In genomic region chr1:90153787-90154186, GRCm38 (mm10) we compare ENCODE assay signal across 9 mouse cellular contexts. TPM values are rescaled to one million over a fixed set of nuclear protein-coding genes. Genes with fewer than 3 reads are reported as not detected.
DNase-seq lines count a peak whose midpoint lies in the region; ATAC-seq and TF ChIP-seq lines count a peak whose summit lies in the region.
"Had no signal": no experiment of that assay in that cellular context is flagged by ENCODE, and none has a peak within 500 bp of the region (broad histone marks: within the 10 kb centered on the region; RNA-seq: fewer than 3 reads in every experiment).

No protein-coding gene starts in this region.

- no peaks in the 10 kb centered on the region for H3K36me3 ChIP-seq in kidney, postnatal 0 days (ENCODE audit: insufficient read depth, low read length)
- no peaks in the 10 kb centered on the region for H3K36me3 ChIP-seq in forebrain, embryonic 10.5 days (replicated peaks)
- H3K36me3 ChIP-seq in intestine, embryonic 16.5 days (ENCODE audit: control insufficient read depth, insufficient read depth, low read length) = no peaks in the 10 kb centered on the region
- H3K36me3 ChIP-seq in neural tube, embryonic 13.5 days = no peaks in the 10 kb centered on the region

- H3K4me2 ChIP-seq in kidney, postnatal 0 days (ENCODE audit: low read length) = peak overlapping the region; percentile 46
- H3K4me2 ChIP-seq in intestine, embryonic 16.5 days (ENCODE audit: low read depth, low read length) = peak overlapping the region; percentile 47
- peak overlapping the region; percentile 43 for H3K4me2 ChIP-seq in neural tube, embryonic 13.5 days

- no peaks in the 10 kb centered on the region for H3K27me3 ChIP-seq in kidney, postnatal 0 days (ENCODE audit: insufficient read depth, low read length)
- H3K27me3 ChIP-seq in forebrain, embryonic 10.5 days (ENCODE audit: poor library complexity, severe bottlenecking) = 0 out of 2 replicates have a peak, but pooled peaks cover 25% of the 10 kb centered on the region
- H3K27me3 ChIP-seq in intestine, embryonic 16.5 days (replicated peaks; ENCODE audit: control insufficient read depth, insufficient read depth, low read length) = no peaks in the 10 kb centered on the region
- H3K27me3 ChIP-seq in neural tube, embryonic 13.5 days = peaks cover 7% of the 10 kb centered on the region; the same call in 1 of the 2 replicates

- H3K9ac ChIP-seq in kidney, postnatal 0 days (ENCODE audit: low read depth, low read length) = no peak overlapping the region
- H3K9ac ChIP-seq in intestine, embryonic 16.5 days (ENCODE audit: low read depth, low read length) = peak overlapping the region; percentile 12; the same call in 1 of the 2 replicates
- H3K9ac ChIP-seq in neural tube, embryonic 13.5 days = no peak overlapping the region

- intact Hi-C loops in gastrocnemius, postnatal 36 days (cut with DNase I) = no loop called here

- H3K9me3 ChIP-seq in kidney, postnatal 0 days (replicated peaks; ENCODE audit: low read length) = no peaks in the 10 kb centered on the region
- no peaks in the 10 kb centered on the region for H3K9me3 ChIP-seq in forebrain, embryonic 10.5 days
- no peaks in the 10 kb centered on the region for H3K9me3 ChIP-seq in intestine, embryonic 16.5 days (ENCODE audit: control insufficient read depth, low read length)
- H3K9me3 ChIP-seq in neural tube, embryonic 13.5 days = peaks cover 6% of the 10 kb centered on the region; the same call in 1 of the 2 replicates

- no peak overlapping the region for H3K27ac ChIP-seq in kidney, postnatal 0 days
- H3K27ac ChIP-seq in forebrain, embryonic 10.5 days = peak overlapping the region; percentile 85
- peak overlapping the region; percentile 46; the same call in 1 of the 2 replicates for H3K27ac ChIP-seq in intestine, embryonic 16.5 days (ENCODE audit: low read length)
- H3K27ac ChIP-seq in neural tube, embryonic 13.5 days (replicated peaks) = peak overlapping the region; percentile 19; the same call in 1 of the 2 replicates

- peaks cover 13% of the 10 kb centered on the region for H3K4me1 ChIP-seq in kidney, postnatal 0 days (replicated peaks; ENCODE audit: insufficient read depth, low read length)
- H3K4me1 ChIP-seq in forebrain, embryonic 10.5 days = peaks cover 26% of the 10 kb centered on the region
- peaks cover 17% of the 10 kb centered on the region for H3K4me1 ChIP-seq in intestine, embryonic 16.5 days (ENCODE audit: control insufficient read depth, insufficient read depth, low read length)
- H3K4me1 ChIP-seq in neural tube, embryonic 13.5 days (replicated peaks) = peaks cover 21% of the 10 kb centered on the region

- WGBS in kidney, postnatal 0 days = 13% methylated on average over 6 of the region's 6 CpGs
- 16% methylated on average over 6 of the region's 6 CpGs for WGBS in forebrain, embryonic 10.5 days
- WGBS in intestine, embryonic 16.5 days = 17% methylated on average over 6 of the region's 6 CpGs
- WGBS in neural tube, embryonic 13.5 days = 8% methylated on average over 6 of the region's 6 CpGs

- DNase-seq in kidney, postnatal 0 days (ENCODE audit: low spot score) = no peak
- DNase-seq in kidney, postnatal 25 days = no peak
- DNase-seq in forebrain, embryonic 10.5 days (ENCODE audit: extremely low spot score, low spot score) = no peak
- no peak for DNase-seq in thymus, postnatal 10 days (ENCODE audit: low spot score in 2 of 2)
- no peak for DNase-seq in gastrocnemius, postnatal 36 days
- DNase-seq in frontal cortex, postnatal 10 days (ENCODE audit: low spot score in 2 of 2) = no peak

- ATAC-seq in kidney, postnatal 0 days (replicated peaks; ENCODE audit: low FRiP score, low read depth) = no peak
- ATAC-seq in intestine, embryonic 16.5 days = peak; percentile 21; the same call in 1 of the 2 replicates
- ATAC-seq in neural tube, embryonic 13.5 days (ENCODE audit: low read depth) = peak; percentile 24; the same call in 1 of the 2 replicates

- no peak for TF ChIP-seq CTCF in kidney, postnatal 0 days (IDR thresholded peaks at IDR 0.05; ENCODE audit: low read depth)

- H3K4me3 ChIP-seq in kidney, postnatal 0 days (replicated peaks; ENCODE audit: low read depth, low read length) = 0 out of 2 replicates have a peak overlapping the region, but pooled peaks have one; percentile 7
- peak overlapping the region; percentile 42 for H3K4me3 ChIP-seq in forebrain, embryonic 10.5 days
- no peak overlapping the region for H3K4me3 ChIP-seq in intestine, embryonic 16.5 days (ENCODE audit: low read length)
- H3K4me3 ChIP-seq in neural tube, embryonic 13.5 days = 0 out of 2 replicates have a peak overlapping the region, but pooled peaks have one; percentile 20
- H3K4me3 ChIP-seq: erythroblast, embryonic 14.5 days had no signal

RNA-seq across cellular contexts. Expression of gene Iqca, which starts 0.6 kb away (rescaled TPM):
- polyA plus RNA-seq in kidney, postnatal 0 days (2015; fragmentation: Nextera tagmentation; extraction: Ambion mirVana) = 0.09 TPM in 1 of 2 replicates, not detected in the other
- polyA plus RNA-seq in forebrain, embryonic 10.5 days (2016; fragmentation: Nextera tagmentation; extraction: Ambion mirVana) = 0.10 and 0.27 TPM in 2 replicates
- 0.15 TPM in 1 of 2 replicates, not detected in the other for polyA plus RNA-seq in intestine, embryonic 16.5 days (2015; fragmentation: Nextera tagmentation; extraction: Ambion mirVana)
- polyA plus RNA-seq in neural tube, embryonic 13.5 days (2015; fragmentation: Nextera tagmentation; extraction: Ambion mirVana) = not detected in 2 replicates
- not detected for total RNA-seq in gastrocnemius, postnatal 36 days (2021)
- polyA plus RNA-seq: erythroblast, embryonic 14.5 days had no signal

RNA-seq across cellular contexts. Expression of gene Ackr3, which starts 50.0 kb away (rescaled TPM):
- 52.2 and 52.6 TPM in 2 replicates for polyA plus RNA-seq in kidney, postnatal 0 days (2015; fragmentation: Nextera tagmentation; extraction: Ambion mirVana)
- 19.3 and 21.5 TPM in 2 replicates for polyA plus RNA-seq in forebrain, embryonic 10.5 days (2016; fragmentation: Nextera tagmentation; extraction: Ambion mirVana)
- 11.8 and 12.7 TPM in 2 replicates for polyA plus RNA-seq in intestine, embryonic 16.5 days (2015; fragmentation: Nextera tagmentation; extraction: Ambion mirVana)
- polyA plus RNA-seq in neural tube, embryonic 13.5 days (2015; fragmentation: Nextera tagmentation; extraction: Ambion mirVana) = 16.7 and 17.1 TPM in 2 replicates
- 10 to 100 TPM in 1 of 2 experiments, 1 to 10 TPM in 1; 9.9 to 13.4 TPM for total RNA-seq in gastrocnemius, postnatal 36 days (2021)
- polyA plus RNA-seq: erythroblast, embryonic 14.5 days had no signal
